28 mouse cellular contexts compared by ENCODE assay signal in genomic region chr7:66365411-66365810, GRCm38 (mm10). TPM values are rescaled to one million over a fixed set of nuclear protein-coding genes. Genes with fewer than 3 reads are reported as not detected.
A peak's percentile ranks its signal among the peaks of the same experiment; 100 is the strongest.
DNase-seq lines count a peak whose midpoint lies in the region; ATAC-seq and TF ChIP-seq lines count a peak whose summit lies in the region.
"Had no signal": no experiment of that assay in that cellular context is flagged by ENCODE, and none has a peak within 500 bp of the region (broad histone marks: within the 10 kb centered on the region; RNA-seq: fewer than 3 reads in every experiment).

No protein-coding gene starts in this region.

- peaks cover 3% of the 10 kb centered on the region for H3K36me3 ChIP-seq in kidney, embryonic 15.5 days
- H3K36me3 ChIP-seq in midbrain, embryonic 11.5 days (ENCODE audit: control insufficient read depth, insufficient read depth, low read length), result no peaks in the 10 kb centered on the region
- no peaks in the 10 kb centered on the region for H3K36me3 ChIP-seq in midbrain, embryonic 14.5 days (ENCODE audit: control insufficient read depth, insufficient read depth, low read length)
- H3K36me3 ChIP-seq in small intestine, adult 2 months (ENCODE audit: control insufficient read depth, insufficient read depth, low read length), result peaks cover 6% of the 10 kb centered on the region; the same call in 1 of the 2 replicates
- H3K36me3 ChIP-seq: hindbrain, embryonic 13.5 days; midbrain, embryonic 15.5 days; neural tube, embryonic 15.5 days had no signal

- 0 out of 2 replicates have a peak overlapping the region, but pooled peaks have one; percentile 14 for H3K27ac ChIP-seq in kidney, embryonic 15.5 days
- no peak overlapping the region for H3K27ac ChIP-seq in midbrain, embryonic 11.5 days (ENCODE audit: low read depth, low read length)
- no peak overlapping the region for H3K27ac ChIP-seq in midbrain, embryonic 14.5 days (replicated peaks; ENCODE audit: low read depth, low read length)
- H3K27ac ChIP-seq in small intestine, adult 2 months (ENCODE audit: insufficient read depth, low read depth, low read length), result peak overlapping the region; percentile 44
- H3K27ac ChIP-seq: hindbrain, embryonic 13.5 days; midbrain, embryonic 15.5 days; neural tube, embryonic 15.5 days had no signal

- H3K9ac ChIP-seq in kidney, embryonic 15.5 days, result no peak overlapping the region
- no peak overlapping the region for H3K9ac ChIP-seq in midbrain, embryonic 11.5 days (ENCODE audit: low read length)
- H3K9ac ChIP-seq in midbrain, embryonic 14.5 days (replicated peaks; ENCODE audit: low read length), result no peak overlapping the region
- H3K9ac ChIP-seq: hindbrain, embryonic 13.5 days; lung, embryonic 14.5 days; midbrain, embryonic 15.5 days; neural tube, embryonic 15.5 days had no signal

- no peak overlapping the region for H3K4me3 ChIP-seq in kidney, embryonic 15.5 days (replicated peaks)
- H3K4me3 ChIP-seq in midbrain, embryonic 11.5 days (ENCODE audit: low read depth, low read length), result no peak overlapping the region
- H3K4me3 ChIP-seq in midbrain, embryonic 14.5 days (replicated peaks; ENCODE audit: low read depth, low read length), result no peak overlapping the region
- H3K4me3 ChIP-seq in small intestine, adult 2 months (ENCODE audit: low read depth, low read length), result no peak overlapping the region
- H3K4me3 ChIP-seq: erythroblast, embryonic 14.5 days; hindbrain, embryonic 13.5 days; midbrain, embryonic 15.5 days; neural tube, embryonic 15.5 days had no signal

- no peaks in the 10 kb centered on the region for H3K27me3 ChIP-seq in kidney, embryonic 15.5 days
- H3K27me3 ChIP-seq in midbrain, embryonic 11.5 days (ENCODE audit: control insufficient read depth, insufficient read depth, low read length), result no peaks in the 10 kb centered on the region
- H3K27me3 ChIP-seq in midbrain, embryonic 14.5 days (ENCODE audit: control insufficient read depth, insufficient read depth, low read length), result no peaks in the 10 kb centered on the region
- H3K27me3 ChIP-seq in small intestine, adult 2 months (ENCODE audit: control insufficient read depth, insufficient read depth, low read length), result no peaks in the 10 kb centered on the region
- H3K27me3 ChIP-seq: hindbrain, embryonic 13.5 days; midbrain, embryonic 15.5 days; neural tube, embryonic 15.5 days had no signal

- H3K4me2 ChIP-seq in kidney, embryonic 15.5 days, result no peak overlapping the region
- no peak overlapping the region for H3K4me2 ChIP-seq in midbrain, embryonic 11.5 days
- no peak overlapping the region for H3K4me2 ChIP-seq in midbrain, embryonic 14.5 days (ENCODE audit: low read length)
- H3K4me2 ChIP-seq: hindbrain, embryonic 13.5 days; lung, embryonic 14.5 days; midbrain, embryonic 15.5 days; neural tube, embryonic 15.5 days had no signal

- peak; percentile 92 for DNase-seq in heart, adult 11 months
- DNase-seq in heart, adult 8-10 months (ENCODE audit: low spot score), result no peak
- DNase-seq in kidney, postnatal 36 days, result no peak
- peak; percentile 12 for DNase-seq in midbrain, embryonic 11.5 days (ENCODE audit: low spot score, missing footprints)
- no peak for DNase-seq in midbrain, embryonic 14.5 days
- no peak for DNase-seq in cerebellum, adult 9-10 months
- DNase-seq: cerebellum, adult 2 months; right cerebral cortex, postnatal 25 days; thymus, postnatal 14 days had no signal

- WGBS in kidney, embryonic 15.5 days, result 75% methylated on average over 2 of the region's 2 CpGs
- WGBS in midbrain, embryonic 11.5 days, result 82% methylated on average over 2 of the region's 2 CpGs
- WGBS in midbrain, embryonic 14.5 days, result 77% methylated on average over 2 of the region's 2 CpGs
- WGBS in small intestine, adult 2 months, result 55% methylated on average over 2 of the region's 2 CpGs

- H3K4me1 ChIP-seq in kidney, embryonic 15.5 days, result peaks cover 16% of the 10 kb centered on the region
- no peaks in the 10 kb centered on the region for H3K4me1 ChIP-seq in midbrain, embryonic 11.5 days (ENCODE audit: control insufficient read depth, insufficient read depth, low read length)
- no peaks in the 10 kb centered on the region for H3K4me1 ChIP-seq in midbrain, embryonic 14.5 days (ENCODE audit: control insufficient read depth, insufficient read depth, low read length)
- H3K4me1 ChIP-seq in small intestine, adult 2 months (ENCODE audit: control insufficient read depth, insufficient read depth, insufficient read length, low read length), result no peaks in the 10 kb centered on the region; the same call in 1 of the 2 replicates
- H3K4me1 ChIP-seq: hindbrain, embryonic 13.5 days; midbrain, embryonic 15.5 days; neural tube, embryonic 15.5 days had no signal

- ATAC-seq in kidney, embryonic 15.5 days (replicated peaks; ENCODE audit: low FRiP score), result no peak
- ATAC-seq in midbrain, embryonic 11.5 days (ENCODE audit: low FRiP score), result no peak
- no peak for ATAC-seq in midbrain, embryonic 14.5 days (ENCODE audit: low FRiP score, low TSS enrichment)
- ATAC-seq: forebrain, embryonic 14.5 days; inflammation-experienced regulatory T-cells, adult 6 months; midbrain, embryonic 15.5 days had no signal

- no peak for TF ChIP-seq CTCF in small intestine, adult 2 months (IDR thresholded peaks at IDR 0.05; ENCODE audit: extremely low read depth, insufficient read length, insufficient replicate concordance, low read depth, low read length)

- no peak for TF ChIP-seq POLR2A in small intestine, adult 2 months (IDR thresholded peaks at IDR 0.05; ENCODE audit: low read depth, low read length)

- H3K9me3 ChIP-seq in kidney, embryonic 15.5 days (replicated peaks), result peaks cover 6% of the 10 kb centered on the region; the same call in 1 of the 2 replicates
- 0 out of 2 replicates have a peak, but pooled peaks cover 3% of the 10 kb centered on the region for H3K9me3 ChIP-seq in midbrain, embryonic 11.5 days (ENCODE audit: control insufficient read depth, low read length)
- H3K9me3 ChIP-seq in midbrain, embryonic 14.5 days (ENCODE audit: control insufficient read depth, low read length), result no peaks in the 10 kb centered on the region
- H3K9me3 ChIP-seq: midbrain, embryonic 15.5 days; neural tube, embryonic 15.5 days had no signal

RNA-seq across cellular contexts. Expression of gene Gm10974, which starts 0.3 kb away (rescaled TPM):
- total RNA-seq in heart, adult 8-10 months (2022), result not detected
- polyA plus RNA-seq in kidney, embryonic 15.5 days (2015; fragmentation: Nextera tagmentation; extraction: Ambion mirVana), result not detected in 2 replicates
- polyA plus RNA-seq in midbrain, embryonic 11.5 days (2014; fragmentation: Nextera tagmentation; extraction: Ambion mirVana), result not detected in 2 replicates
- polyA plus RNA-seq in midbrain, embryonic 14.5 days (2014; fragmentation: Nextera tagmentation; extraction: Ambion mirVana), result not detected in 2 replicates
- polyA plus RNA-seq in small intestine, adult 2 months (2012; rRNA removed), result not detected in 2 replicates
- total RNA-seq: adrenal gland, adult 18-20 months; adrenal gland, postnatal 4 days; layer of hippocampus, postnatal 14 days; left cerebral cortex, postnatal 14 days; megakaryocyte, adult 5-6 weeks had no signal
- polyA plus RNA-seq: C2C12; cerebellum, adult 2 months; erythroblast, embryonic 14.5 days; forebrain, embryonic 14.5 days; gonadal fat pad, adult 2 months; heart, embryonic 16.5 days; hindbrain, embryonic 13.5 days; inflammation-experienced regulatory T-cells, adult 6 months; kidney, embryonic 14.5 days; limb, embryonic 14.5 days; lung, embryonic 14.5 days; midbrain, embryonic 15.5 days; neural tube, embryonic 15.5 days had no signal

RNA-seq across cellular contexts. Expression of gene Lrrk1, which starts 22.7 kb away (rescaled TPM):
- 10 to 100 TPM in 1 of 4 experiments, 1 to 10 TPM in 3; 8.8 to 10.2 (median 9.7) TPM for total RNA-seq in heart, adult 8-10 months (2022)
- polyA plus RNA-seq in kidney, embryonic 15.5 days (2015; fragmentation: Nextera tagmentation; extraction: Ambion mirVana), result 15.2 and 17.2 TPM in 2 replicates
- 2.5 and 2.9 TPM in 2 replicates for polyA plus RNA-seq in midbrain, embryonic 11.5 days (2014; fragmentation: Nextera tagmentation; extraction: Ambion mirVana)
- 1.3 and 3.6 TPM in 2 replicates for polyA plus RNA-seq in midbrain, embryonic 14.5 days (2014; fragmentation: Nextera tagmentation; extraction: Ambion mirVana)
- 18.9 and 23.1 TPM in 2 replicates for polyA plus RNA-seq in small intestine, adult 2 months (2012; rRNA removed)

Comparison
In these comparisons a context has a peak if more than half of its experiments do, and no peak if none do; other contexts are left out.
1. DNase-seq: peak in heart, adult 11 months (single experiment) and midbrain, embryonic 11.5 days (single experiment); none in heart, adult 8-10 months (single experiment), kidney, postnatal 36 days (0 of 2), midbrain, embryonic 14.5 days (single experiment) and cerebellum, adult 9-10 months (single experiment).
2. H3K27ac ChIP-seq: peak in kidney, embryonic 15.5 days (single experiment) and small intestine, adult 2 months (single experiment); none in midbrain, embryonic 11.5 days (single experiment) and midbrain, embryonic 14.5 days (single experiment).